Mouse (Mus musculus): ENCODE measurements around the gene Cinp.
"Not testable (repeated sequence)": the region's sequence is repeated elsewhere in the genome, so short reads cannot be mapped to it uniquely, and the experiment has no call there.

Cinp gene

DNA sequence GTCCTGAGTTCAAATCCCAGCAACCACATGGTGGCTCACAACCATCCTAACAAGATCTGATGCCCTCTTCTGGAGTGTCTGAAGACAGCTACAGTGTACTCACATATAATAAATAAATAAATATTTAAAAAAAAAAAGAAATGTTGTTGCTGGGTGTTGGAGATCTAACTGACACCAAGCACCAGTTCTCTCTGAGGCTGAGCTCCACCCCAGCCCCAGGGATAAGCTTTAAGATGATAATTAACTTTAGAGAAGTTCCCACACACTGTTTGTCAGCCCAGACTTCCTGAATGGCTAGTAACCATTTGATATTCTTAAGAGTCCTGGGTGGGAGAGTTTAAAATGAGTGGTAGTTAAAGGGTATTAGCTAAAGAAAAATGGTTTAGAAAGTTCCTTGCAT is 28.7 kb downstream of the Cinp start:
- DNase-seq (ENCODE audit: low spot score): no peak

DNA sequence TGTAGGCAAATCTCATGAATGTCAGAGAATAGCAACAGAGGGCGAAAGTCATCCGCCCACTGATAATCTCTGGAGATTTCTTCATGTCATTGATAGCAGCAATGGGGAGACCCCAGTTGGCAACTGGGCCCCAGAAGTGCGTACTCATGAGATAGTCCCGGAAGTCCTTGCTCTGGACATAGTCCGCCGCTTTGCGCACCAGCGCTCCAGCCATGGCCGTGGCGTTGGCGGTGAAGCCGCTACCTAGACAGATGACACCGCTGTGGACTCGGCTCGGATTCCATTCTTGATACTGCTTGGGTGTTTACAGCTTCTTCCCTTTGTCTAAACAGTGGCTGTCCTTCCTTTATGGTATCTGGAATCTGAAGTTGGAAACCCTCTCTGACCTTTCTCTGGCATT is 30.3 kb downstream of the Cinp start:
- DNase-seq (ENCODE audit: low spot score): not testable (repeated sequence)

DNA sequence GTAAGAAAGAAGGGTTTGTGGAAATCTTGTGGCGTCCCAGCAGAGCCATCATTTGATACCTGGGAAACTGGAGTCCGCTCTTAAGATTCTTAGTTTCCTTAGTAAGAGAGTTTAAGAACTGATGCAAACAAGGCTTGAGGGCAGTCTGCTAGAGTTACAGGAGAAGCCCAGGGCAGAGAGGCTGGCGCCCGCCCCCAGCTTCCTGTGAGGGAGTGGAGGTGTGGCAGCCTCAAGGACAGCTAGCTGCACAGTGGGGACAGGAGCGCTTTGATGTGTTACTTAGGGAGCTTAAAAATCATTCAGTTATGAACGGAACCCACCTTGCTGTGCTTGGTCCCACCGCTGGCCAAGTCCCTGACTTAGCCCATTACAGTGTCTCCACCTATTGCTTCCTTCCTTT is 31.7 kb downstream of the Cinp start:
- no peak for DNase-seq (ENCODE audit: low spot score)

DNA sequence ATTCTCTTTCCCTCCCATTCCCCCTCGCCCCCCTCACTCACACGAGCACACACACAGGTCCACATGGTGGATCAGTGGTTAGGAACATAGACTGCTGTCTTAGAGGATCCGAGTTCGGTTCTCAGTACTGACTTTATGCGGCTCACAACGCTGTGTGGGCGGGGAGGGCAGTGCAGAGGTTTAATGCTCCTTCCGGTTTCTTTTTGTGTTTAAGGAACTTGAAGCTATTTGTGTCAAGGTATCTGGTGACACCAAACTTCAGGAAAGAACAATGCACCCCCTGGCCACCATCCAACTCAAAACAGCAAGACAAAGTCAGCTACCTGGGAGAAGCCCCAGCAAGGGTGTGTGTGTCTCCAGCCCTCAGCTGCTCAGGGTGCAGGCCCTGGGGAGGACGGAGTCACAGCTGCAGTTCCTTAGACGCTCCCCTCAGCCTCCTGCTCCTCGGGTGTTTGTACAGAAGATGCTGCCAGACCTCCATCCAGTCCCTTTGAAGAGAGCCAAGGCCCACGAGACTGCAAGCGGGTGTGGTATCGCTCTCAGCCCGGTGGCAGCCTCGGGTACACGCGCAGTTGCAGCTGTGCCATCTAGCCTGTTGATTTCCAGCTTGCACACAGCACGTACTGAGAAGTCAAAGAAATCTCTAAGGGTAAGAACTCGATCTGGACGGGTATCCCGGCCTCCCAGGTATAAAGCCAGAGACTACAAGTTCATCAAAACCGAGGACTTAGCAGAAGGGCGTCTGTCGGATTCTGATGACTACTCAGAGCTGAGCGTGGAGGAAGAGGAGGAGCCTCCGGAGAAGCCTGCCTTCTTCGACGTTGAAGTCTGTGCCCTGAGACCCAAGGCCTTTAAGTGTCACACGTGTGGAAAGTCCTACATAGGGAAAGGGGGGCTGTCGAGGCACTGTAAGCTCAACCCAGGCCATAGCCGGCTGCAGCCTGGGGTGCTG is 33.9 kb downstream of the Cinp start:
- DNase-seq (ENCODE audit: low spot score): no peak

DNA sequence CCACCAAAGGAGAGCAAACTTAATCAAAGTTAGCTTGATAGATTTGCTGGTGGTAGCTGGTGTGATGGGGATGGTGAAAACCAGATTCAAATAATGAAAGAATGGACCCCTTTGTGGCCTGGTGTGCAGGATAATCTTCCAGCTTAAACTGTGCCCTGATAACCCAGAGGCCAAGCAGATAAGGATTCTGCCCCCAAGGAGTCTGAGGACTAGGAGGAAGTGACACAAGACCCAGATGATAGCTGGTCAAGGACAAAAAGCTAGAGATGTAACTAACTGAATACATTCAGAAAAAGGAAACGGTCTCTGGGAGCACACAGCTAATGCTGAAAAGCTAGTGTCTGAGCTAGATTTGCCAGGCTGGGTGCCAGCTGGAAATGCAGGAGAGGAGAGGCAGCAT is 37.0 kb downstream of the Cinp start:
- no peak for DNase-seq (ENCODE audit: low spot score)

DNA sequence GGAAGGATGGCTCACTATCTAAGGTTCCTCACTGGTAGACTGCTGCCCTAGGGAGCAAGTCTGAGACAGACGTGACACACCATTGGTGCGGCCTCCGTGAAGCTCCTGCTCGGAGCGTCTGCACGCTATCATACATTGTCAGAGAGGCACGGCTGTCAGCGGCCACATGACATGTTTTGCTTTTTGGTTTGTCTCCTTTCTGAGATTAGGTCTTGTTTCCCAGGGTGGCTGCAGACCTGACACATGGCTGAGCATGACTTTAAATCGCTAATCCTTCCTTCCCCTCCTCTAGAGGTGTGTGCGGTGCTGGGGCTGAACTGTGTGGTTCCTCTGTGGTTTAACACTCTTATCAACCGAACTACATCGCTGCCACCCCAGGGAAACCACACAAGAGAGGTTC is 37.5 kb downstream of the Cinp start:
- no peak for DNase-seq (ENCODE audit: low spot score)

DNA sequence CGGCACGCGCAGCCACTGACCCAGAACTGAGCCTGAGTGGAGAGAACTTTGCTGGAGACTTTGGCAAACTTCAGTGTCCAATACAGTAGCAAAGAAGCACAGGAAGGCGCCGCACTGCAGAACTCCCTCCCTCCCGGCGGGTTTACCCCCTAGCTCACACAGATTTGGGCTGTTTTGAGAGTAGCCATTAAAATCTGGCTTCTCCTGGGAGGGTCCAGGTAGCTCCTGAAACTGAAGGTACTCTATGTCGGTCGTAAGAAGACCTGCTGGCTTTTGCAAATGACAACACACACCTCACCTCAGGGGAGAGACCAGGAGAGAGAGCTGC is 38.1 kb downstream of the Cinp start:
- no peak for DNase-seq (ENCODE audit: low spot score)

DNA sequence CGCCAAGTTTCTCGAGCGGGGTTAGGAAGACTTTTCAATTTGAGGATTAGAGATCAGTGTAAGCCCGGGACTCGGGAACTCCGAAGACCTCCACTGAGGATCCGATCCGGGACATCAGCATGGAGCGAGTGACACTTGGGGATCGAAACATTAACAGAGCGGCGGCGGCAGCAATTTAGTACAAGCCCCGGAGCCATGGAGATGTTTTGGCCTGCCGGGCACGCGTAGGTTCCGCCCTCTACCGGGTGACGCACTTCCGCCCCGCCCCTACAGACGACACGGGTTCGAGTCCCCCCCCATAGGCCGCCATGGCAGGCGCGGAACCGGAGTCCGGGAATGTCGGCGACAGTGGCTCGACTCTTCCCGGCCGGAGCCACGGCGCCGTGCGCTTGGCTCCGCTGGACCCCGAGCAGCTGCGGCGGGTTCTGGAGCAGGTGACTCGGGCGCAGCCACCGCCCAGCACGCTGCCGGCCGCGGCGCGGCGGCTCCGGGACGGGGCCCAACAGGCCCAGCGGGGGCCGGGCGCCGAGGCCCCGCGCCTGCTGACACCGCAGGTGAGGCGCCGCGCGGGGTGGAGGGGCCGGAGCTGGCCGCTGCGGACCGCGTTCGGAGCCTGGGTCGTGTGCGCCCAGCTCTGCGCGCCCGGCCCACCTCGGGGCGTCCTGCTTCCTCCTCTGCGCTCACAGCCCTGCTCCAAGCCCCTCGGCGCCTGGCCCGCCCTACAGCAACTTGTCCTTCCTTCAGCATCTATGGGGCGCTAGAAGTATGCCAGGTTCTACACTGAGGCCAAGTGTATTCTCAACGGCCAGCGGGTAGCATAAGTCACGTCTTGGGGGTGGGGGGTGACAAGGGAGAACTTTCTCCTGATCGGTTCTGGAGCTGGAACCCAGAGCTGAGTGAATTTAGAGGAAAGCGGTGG is 38.7 kb downstream of the Cinp start, which contains the start of gene Zfp839:
TSS of gene Zfp839 (plus strand) at position 244 of the 919 bp plus-strand sequence.
- DNase-seq (ENCODE audit: low spot score): peak; percentile 70

DNA sequence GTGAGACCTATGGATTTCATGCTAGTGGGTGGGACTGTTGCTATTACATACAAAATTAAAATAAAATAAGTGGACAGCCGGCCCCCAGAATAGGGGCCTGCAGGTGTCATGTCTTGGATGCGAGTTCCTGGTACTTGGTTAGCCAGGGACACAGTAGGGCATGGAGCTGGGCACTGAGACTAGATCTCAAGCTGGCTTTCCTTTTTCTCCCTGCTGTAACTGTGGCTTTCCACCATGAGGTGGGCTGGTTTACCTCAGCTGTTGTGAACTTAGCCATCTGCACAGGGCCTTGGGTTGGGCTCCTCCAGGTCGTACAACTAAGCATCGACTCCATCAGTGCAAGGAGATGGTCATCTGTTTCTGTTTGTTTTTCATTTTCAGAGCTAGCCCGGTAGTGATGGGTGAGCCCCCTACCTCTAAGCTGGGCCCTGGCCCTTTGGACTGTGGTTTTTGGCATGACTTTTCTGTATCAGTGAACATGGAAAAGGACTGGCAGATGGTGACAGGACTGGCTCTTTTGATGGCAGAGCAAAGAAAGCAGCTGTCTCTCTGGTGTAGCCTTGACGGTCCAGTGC is 42.7 kb downstream of the Cinp start:
- no peak for DNase-seq (ENCODE audit: low spot score)

DNA sequence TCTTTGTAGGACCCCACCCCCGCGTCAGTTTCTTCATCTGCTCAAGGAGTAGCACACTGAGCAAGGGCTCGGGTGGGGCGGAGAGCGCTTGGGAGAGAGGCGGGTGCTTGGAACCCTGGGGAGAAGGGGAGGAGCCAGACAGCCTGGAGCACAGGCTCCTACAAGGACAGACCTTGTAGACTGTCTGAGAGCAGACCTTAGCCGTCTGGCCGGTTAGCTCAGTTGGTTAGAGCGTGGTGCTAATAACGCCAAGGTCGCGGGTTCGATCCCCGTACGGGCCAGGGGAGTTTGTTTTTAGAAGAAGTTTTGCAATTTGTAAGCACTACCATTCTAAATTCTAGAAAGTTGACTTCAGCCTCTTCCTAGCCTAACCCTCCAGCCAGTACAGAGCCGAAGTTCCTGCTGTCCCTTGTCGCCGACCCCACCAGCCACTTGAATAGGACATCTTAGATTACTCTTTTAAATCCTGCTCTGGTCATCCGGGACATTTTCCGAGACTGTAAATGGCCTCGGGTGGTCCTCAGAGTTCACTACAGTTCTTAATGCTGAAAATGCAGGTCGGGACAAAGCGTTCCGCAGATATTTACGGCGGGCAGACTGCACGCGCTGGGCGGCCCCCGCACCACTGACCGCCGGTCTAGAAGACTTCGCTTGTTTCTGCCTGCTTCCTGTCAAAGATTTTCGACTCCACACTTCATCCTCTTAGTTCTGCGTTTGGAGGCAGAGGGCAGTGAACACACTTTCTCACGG is 43.6 kb downstream of the Cinp start:
- DNase-seq (ENCODE audit: low spot score): peak; percentile 90

DNA sequence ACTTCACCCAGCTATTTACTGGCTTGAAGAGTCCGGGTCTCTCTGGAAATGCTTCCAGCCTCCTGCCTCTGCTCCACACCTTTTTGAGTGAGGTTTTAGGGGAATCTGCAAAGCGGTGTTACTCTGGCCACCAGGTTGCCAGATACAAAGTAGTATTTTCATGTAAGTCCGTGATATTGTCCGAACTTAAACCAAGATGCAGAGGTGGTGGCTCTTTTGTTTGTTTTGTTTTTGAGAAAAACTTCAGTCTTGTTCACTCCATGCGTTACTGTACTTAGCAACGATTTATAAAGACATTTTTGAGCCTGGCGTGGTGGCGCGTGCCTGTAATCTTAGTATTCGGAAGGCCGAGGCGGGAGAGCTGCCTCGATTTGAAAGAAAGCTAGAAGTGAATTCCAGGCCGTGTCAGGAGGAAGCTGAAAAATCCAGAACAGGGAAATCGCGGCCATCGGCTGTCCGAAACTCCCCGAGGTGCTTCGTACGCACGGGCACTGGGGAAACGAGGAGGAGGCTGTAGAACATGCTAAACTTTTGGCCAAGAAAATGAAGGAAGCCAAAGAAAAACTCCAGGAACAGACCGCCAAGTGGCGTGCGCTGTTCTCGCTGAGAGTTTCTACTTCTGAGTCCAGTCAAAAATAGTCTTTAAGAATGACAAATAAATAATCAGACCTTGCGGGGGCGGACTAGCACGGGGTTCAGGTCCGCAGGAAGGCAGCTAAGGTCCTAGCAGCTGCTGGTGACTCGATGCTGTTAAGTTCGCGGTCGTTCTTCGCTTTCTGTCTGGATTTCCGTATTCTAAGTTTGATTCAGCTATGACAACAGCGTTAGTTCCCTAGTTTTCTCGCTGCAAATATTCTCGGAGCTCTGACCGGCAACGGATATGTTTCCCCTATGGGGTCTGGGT is 44.5 kb downstream of the Cinp start:
- no peak for DNase-seq (ENCODE audit: low spot score)

DNA sequence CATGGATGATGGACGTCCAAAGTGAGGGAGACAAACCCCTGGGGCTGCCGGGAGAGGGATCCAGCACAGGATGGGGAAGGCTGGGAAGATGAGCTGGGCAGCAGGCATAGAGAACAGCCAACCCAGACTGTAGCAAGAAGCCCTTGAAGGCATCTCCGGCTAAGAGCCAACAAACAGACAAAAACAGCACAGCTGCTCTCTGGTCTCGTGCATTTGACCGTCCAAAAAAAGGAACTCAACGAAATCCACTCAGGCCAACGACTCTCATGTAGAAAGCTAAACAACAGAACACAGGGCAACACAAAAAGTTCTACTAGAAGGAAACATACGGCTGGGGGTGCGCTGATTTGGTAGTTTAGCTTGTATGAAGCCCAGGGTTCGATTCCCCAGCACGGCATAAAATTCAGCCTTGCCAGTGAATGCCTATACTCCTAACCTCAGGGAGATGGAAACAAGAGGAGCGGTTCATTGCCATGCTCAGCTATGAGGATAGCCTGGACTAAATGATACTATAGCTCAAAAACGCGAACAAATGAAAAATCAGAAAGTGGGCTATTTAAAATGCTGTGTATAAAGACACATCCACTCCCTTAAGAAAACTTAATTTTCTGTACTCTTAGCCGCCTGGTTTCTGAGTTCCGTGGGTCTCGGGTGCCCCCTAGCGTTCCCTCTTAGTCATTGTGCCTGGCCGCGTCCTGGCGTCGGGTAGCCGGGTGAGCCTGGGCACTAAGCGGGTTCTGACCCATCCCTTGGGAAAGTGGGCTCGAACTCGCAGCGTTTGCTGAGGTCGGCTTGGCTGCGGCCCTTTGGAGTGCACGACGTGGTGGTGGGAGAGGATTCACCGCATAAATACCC is 45.5 kb downstream of the Cinp start:
- DNase-seq (ENCODE audit: low spot score): peak; percentile 58

DNA sequence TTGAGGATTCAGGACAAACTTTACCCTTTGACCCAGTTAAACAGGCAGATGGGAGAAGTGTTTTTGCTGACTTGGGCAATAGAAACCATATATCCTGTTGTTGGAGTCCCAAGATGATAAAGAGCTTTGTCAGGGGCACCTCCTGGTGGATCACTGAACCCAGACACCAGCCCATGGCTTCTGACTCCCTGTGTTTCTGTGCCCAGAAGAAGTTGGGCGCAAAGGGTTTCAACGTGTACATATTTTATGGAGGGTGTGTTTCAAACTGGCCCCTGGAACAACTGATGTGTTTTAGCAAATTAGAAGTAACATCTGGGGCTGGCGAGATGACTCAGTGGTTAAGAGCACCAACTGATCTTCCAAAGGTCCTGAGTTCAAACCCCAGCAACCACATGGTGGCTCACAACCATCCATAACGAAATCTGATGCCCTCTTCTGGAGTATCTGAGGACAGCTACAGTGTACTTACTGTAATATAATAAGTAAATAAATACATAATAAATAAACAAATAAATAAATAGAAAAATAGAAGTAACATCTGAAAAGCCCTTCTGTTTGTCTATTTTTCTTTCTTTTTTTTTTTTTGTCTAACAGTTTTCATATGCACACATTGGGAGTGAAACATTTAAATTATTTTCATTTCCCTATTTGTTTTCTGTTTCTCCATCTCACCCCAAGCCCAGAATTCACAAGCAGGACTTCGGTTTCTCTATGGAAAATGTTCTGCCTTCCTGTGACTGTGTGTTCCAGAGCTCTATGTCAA is 47.0 kb downstream of the Cinp start:
- DNase-seq (ENCODE audit: low spot score): no peak

DNA sequence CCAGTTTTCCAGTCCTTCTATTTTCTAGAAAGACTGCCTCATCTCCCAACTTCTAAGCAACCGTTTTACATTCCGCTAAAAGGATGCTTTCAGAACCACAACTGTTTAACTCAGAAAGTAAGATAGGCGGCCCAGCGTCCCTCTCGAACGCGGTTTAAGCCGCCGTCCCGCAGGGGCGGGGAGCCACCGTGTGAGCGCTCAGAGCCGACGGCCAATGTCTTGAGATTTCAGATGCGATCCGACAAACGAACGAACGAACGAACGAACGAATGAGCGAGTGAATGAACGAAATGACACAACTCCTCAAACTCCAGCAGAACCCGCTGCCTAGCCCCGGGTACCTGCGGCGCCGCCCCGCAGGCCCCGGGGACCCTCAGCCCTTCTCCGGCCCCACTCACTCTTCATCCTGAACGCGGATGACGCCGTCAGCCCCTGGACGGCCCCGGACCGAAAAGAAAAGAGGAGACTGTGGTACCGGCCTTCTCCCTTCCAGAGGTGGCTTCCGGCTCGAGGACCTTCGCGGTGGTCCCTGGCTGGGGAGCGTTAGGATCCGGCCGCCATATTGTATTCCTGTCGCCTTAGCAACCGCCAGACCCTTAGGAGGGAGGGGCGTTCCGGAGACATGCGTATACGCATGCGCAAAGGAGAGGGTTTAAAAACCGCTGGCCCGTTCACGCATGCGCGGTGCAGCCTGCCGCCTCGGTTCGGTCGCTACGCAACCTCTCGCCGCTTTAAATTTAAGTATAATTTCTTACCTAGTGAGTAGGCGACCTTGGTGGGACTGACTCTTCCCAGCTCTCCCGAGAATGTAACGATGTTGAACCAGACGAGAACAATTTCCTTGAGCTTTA is 48.4 kb downstream of the Cinp start, which contains the start of gene Mok:
TSS of gene Mok (minus strand) at position 592 of the 851 bp plus-strand sequence.
- peak; percentile 88 for DNase-seq (ENCODE audit: low spot score)

DNA sequence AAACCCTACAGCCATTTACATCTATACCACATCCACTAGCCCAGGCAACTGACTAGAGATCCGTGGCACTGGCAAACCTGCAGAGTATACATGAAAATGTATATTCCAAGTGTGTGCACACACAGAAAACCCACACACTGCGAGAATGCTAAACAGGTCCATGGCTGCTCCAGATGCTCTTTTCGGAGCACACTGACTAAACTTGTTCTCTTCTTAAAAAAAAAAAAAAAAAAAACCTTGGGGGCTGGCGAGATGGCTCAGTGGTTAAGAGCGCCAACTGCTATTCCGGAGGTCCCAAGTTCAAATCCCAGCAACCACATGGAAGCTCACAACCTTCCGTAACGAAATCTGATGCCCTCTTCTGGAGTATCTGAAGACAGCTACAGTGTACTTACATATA is 51.1 kb downstream of the Cinp start:
- no peak for DNase-seq (ENCODE audit: low spot score)

DNA sequence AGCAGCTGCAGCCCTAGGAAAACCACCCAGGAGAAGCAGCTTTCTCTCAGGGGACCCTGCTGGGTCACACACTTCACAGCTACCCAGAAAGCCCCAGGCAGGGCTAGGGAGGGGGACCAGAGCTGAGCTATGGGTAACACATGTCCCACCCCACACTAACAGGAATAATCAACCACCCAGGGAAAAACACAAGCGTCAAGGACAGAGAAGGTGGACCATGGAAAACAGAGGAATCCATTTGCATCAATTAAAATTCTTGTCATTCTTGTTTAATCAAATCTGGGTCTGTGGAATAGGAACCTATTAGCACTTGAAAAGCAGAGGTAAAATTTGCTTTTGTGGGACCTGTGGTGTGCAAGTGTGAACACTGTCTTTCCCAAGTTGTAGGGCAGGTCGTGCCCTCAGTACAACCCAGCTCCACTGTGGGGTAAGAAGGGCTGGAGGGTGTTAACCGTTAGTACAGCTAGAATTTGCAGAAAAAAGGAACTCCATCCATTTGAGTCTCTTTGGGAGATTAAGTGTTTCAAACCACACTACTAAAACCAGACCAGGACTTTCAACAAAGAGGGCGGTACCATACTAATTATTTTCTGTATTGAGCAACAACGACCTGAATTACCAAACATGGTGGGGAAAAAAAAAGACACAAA is 51.6 kb downstream of the Cinp start:
- DNase-seq (ENCODE audit: low spot score): no peak

DNA sequence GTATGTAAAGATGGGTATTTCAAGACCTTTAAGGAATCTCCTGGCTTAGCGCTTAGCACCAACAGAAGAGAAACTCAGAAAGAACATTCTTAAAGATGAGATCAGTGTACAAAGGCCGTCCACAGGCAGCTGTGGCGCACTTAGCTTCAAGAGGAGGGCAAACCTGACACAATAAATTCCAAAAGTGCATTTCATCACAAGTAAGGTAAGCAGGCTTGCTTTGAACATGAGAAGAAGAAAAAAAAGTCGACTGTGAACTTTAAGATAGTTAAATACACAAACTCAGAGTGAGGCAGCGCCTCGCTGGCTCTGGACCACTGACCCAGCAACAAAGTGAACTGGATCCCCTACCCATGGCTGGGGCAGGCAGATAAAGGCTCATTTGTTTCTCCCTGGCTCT is 52.2 kb downstream of the Cinp start:
- DNase-seq (ENCODE audit: low spot score): no peak

Measured in ovary, adult 18-20 months (tissue).